Mouse (Mus musculus) thymus, postnatal 36 days (tissue): Measurements from ENCODE around the gene Gch1.
"Not testable (repeated sequence)": the region's sequence is repeated elsewhere in the genome, so short reads cannot be mapped to it uniquely, and the experiment has no call there.

ENCODE experiments used
- DNase-seq, 2 experiments: peaks; one replicate each; pipeline ENCODE4 v3.0.0; 2022; ENCODE audit warnings: mixed read lengths in 2 of 2

The Gch1 gene

GRCm38 (mm10) chr14:47161921-47162427, 27.2 kb downstream of the Gch1 start:
- peak in 1 of 2 experiments; percentile 28 for DNase-seq

GRCm38 (mm10) chr14:47160051-47160640, 29.1 kb downstream of the Gch1 start:
- DNase-seq: no peak

- no peak for DNase-seq
Observed at GRCm38 (mm10) chr14:47154303-47154702, 34.9 kb downstream of the Gch1 start.

- no peak for DNase-seq
Observed at GRCm38 (mm10) chr14:47151306-47151705, 37.9 kb downstream of the Gch1 start.

- no peak for DNase-seq
Observed at GRCm38 (mm10) chr14:47144326-47144725, 44.9 kb downstream of the Gch1 start.

- no peak for DNase-seq
Observed at GRCm38 (mm10) chr14:47138853-47139252, 50.4 kb downstream of the Gch1 start.

GRCm38 (mm10) chr14:47136637-47137036, 52.6 kb downstream of the Gch1 start:
- DNase-seq: no peak

GRCm38 (mm10) chr14:47133948-47134347, 55.3 kb downstream of the Gch1 start:
- no peak for DNase-seq

- no peak for DNase-seq
Observed at GRCm38 (mm10) chr14:47127987-47128386, 61.2 kb downstream of the Gch1 start.

- DNase-seq: no peak
Observed at GRCm38 (mm10) chr14:47117522-47117921, 71.7 kb downstream of the Gch1 start.

GRCm38 (mm10) chr14:47116062-47116762, 73.0 kb downstream of the Gch1 start:
- no peak for DNase-seq

- DNase-seq: peak; percentile 70 to 84
Observed at GRCm38 (mm10) chr14:47115154-47115553, 74.1 kb downstream of the Gch1 start.

GRCm38 (mm10) chr14:47111341-47111740, 77.9 kb downstream of the Gch1 start:
- DNase-seq: no peak

GRCm38 (mm10) chr14:47110391-47110790, 78.8 kb downstream of the Gch1 start:
- not testable (repeated sequence) for DNase-seq

GRCm38 (mm10) chr14:47107461-47107860, 81.8 kb downstream of the Gch1 start:
- DNase-seq: no peak

GRCm38 (mm10) chr14:47105755-47106154, 83.5 kb downstream of the Gch1 start:
- DNase-seq: no peak

GRCm38 (mm10) chr14:47105174-47105557, 84.0 kb downstream of the Gch1 start:
- no peak for DNase-seq

GRCm38 (mm10) chr14:47104246-47105173, 84.7 kb downstream of the Gch1 start:
- DNase-seq: peak; percentile 41 to 43
